Mouse (Mus musculus) forebrain, embryonic 15.5 days (tissue): ENCODE data around the gene Tsen15. TPM values are rescaled to one million over a fixed set of nuclear protein-coding genes. Genes with fewer than 3 reads are reported as not detected.

Experiments used
- ATAC-seq: fragments of 200-750 bp; cut with Nextera tagmentation; replicated peaks from 2 replicates; pipeline ENCODE4 v1.8.0; 2017; ENCODE audit warnings: mild to moderate bottlenecking, moderate TSS enrichment, moderate library complexity
- H3K27ac ChIP-seq: fragments of 300-500 bp; sonication (generic); replicated peaks from 2 replicates; pipeline ENCODE4 v1.5.1; 2015; ENCODE audit warnings: mild to moderate bottlenecking, inconsistent platforms
- H3K27me3 ChIP-seq: fragments of 300-500 bp; sonication (generic); 2 replicates; pipeline ENCODE4 v1.6.1; 2015; ENCODE audit warnings: inconsistent platforms
- H3K36me3 ChIP-seq: fragments of 300-500 bp; sonication (generic); 2 replicates; pipeline ENCODE4 v1.6.1; 2015; ENCODE audit warnings: mild to moderate bottlenecking, inconsistent platforms
- H3K4me1 ChIP-seq: fragments of 300-500 bp; sonication (generic); 2 replicates; pipeline ENCODE4 v1.6.1; 2015; ENCODE audit warnings: inconsistent platforms
- H3K4me2 ChIP-seq: fragments of 300-500 bp; sonication (generic); replicated peaks from 2 replicates; pipeline ENCODE4 v1.6.1; 2015; ENCODE audit warnings: mild to moderate bottlenecking, inconsistent platforms
- H3K4me3 ChIP-seq: fragments of 300-500 bp; sonication (generic); 2 replicates; pipeline ENCODE4 v1.5.1; 2015; ENCODE audit warnings: mild to moderate bottlenecking, inconsistent platforms
- H3K9ac ChIP-seq: fragments of 300-500 bp; sonication (generic); replicated peaks from 2 replicates; pipeline ENCODE4 v1.6.1; 2015; ENCODE audit warnings: mild to moderate bottlenecking, inconsistent platforms
- H3K9me3 ChIP-seq: fragments of 300-500 bp; sonication (generic); 2 replicates; pipeline ENCODE4 v1.6.1; 2016; ENCODE audit warnings: inconsistent platforms
- WGBS: fragments of 180-500 bp; shearing (Covaris S2); methylation state at CpG from one replicate; pipeline ENCODE4 v1.1.7; 2015; ENCODE audit warnings: mixed read lengths; 5-methylcytosine and 5-hydroxymethylcytosine counted together
- polyA plus RNA-seq: library from polyadenylated mRNA; unstranded; fragments of >200 nt; fragmentation: Nextera tagmentation; extraction: Ambion mirVana; gene quantifications from 2 replicates; pipeline ENCODE4 v1.2.1, GENCODE M21; 2015

Gene Tsen15
- polyA plus RNA-seq, 1 experiment from 2014 or later = 43.0 TPM

GRCm38 (mm10) chr1:152369139-152369538, 17.3 kb downstream of the Tsen15 start:
- Histone ChIP-seq H3K27ac (no peak overlapping the region), H3K4me2 (no peak overlapping the region), H3K9ac (no peak overlapping the region), H3K9me3 (no peaks in the 10 kb centered on the region), H3K4me1 (no peaks in the 10 kb centered on the region), H3K4me3 (no peak overlapping the region), H3K36me3 (0 out of 2 replicates have a peak, but pooled peaks cover 2% of the 10 kb centered on the region), H3K27me3 (no peaks in the 10 kb centered on the region)
- ATAC-seq = peak; percentile 76
- WGBS = 30% methylated on average over 4 of the region's 4 CpGs

- no peak overlapping the region for H3K4me3 ChIP-seq
- H3K4me2 ChIP-seq = no peak overlapping the region
- WGBS = 49% methylated on average over 13 of the region's 13 CpGs
- H3K27ac ChIP-seq = no peak overlapping the region
- H3K36me3 ChIP-seq = 0 out of 2 replicates have a peak, but pooled peaks cover 2% of the 10 kb centered on the region
- no peaks in the 10 kb centered on the region for H3K27me3 ChIP-seq
- H3K9me3 ChIP-seq = no peaks in the 10 kb centered on the region
- no peak for ATAC-seq
- no peaks in the 10 kb centered on the region for H3K4me1 ChIP-seq
- no peak overlapping the region for H3K9ac ChIP-seq
These were observed 18.0 kb downstream of the Tsen15 start for GRCm38 (mm10) chr1:152368311-152369088.

GRCm38 (mm10) chr1:152356721-152357120, 29.8 kb downstream of the Tsen15 start:
- Histone ChIP-seq H3K36me3 (no peaks in the 10 kb centered on the region), H3K27ac (no peak overlapping the region), H3K9me3 (no peaks in the 10 kb centered on the region), H3K4me2 (no peak overlapping the region), H3K4me1 (no peaks in the 10 kb centered on the region), H3K4me3 (no peak overlapping the region), H3K27me3 (no peaks in the 10 kb centered on the region), H3K9ac (no peak overlapping the region)
- no peak for ATAC-seq
- 70% methylated on average over 4 of the region's 4 CpGs for WGBS

- Histone ChIP-seq H3K36me3 (no peaks in the 10 kb centered on the region), H3K4me2 (no peak overlapping the region), H3K9ac (no peak overlapping the region), H3K27ac (no peak overlapping the region), H3K4me1 (no peaks in the 10 kb centered on the region), H3K9me3 (no peaks in the 10 kb centered on the region), H3K4me3 (no peak overlapping the region), H3K27me3 (no peaks in the 10 kb centered on the region)
- ATAC-seq = no peak
These were observed 38.5 kb downstream of the Tsen15 start for GRCm38 (mm10) chr1:152347946-152348345.

- no peak overlapping the region for H3K4me3 ChIP-seq
- H3K4me1 ChIP-seq = no peaks in the 10 kb centered on the region
- no peak overlapping the region for H3K9ac ChIP-seq
- no peak for ATAC-seq
- H3K27ac ChIP-seq = no peak overlapping the region
- H3K36me3 ChIP-seq = no peaks in the 10 kb centered on the region
- WGBS = 79% methylated on average over 6 of the region's 6 CpGs
- no peaks in the 10 kb centered on the region for H3K27me3 ChIP-seq
- H3K9me3 ChIP-seq = no peaks in the 10 kb centered on the region
- no peak overlapping the region for H3K4me2 ChIP-seq
These were observed 62.5 kb downstream of the Tsen15 start for GRCm38 (mm10) chr1:152324024-152324423.

Other genes starting within 250 kb of the Tsen15 start
- gene Colgalt2, start 13.1 kb upstream of the Tsen15 start, polyA plus RNA-seq = 2.5 and 2.7 TPM in 2 replicates